ENCODE assay signal across 8 mouse cellular contexts in the genomic region with DNA sequence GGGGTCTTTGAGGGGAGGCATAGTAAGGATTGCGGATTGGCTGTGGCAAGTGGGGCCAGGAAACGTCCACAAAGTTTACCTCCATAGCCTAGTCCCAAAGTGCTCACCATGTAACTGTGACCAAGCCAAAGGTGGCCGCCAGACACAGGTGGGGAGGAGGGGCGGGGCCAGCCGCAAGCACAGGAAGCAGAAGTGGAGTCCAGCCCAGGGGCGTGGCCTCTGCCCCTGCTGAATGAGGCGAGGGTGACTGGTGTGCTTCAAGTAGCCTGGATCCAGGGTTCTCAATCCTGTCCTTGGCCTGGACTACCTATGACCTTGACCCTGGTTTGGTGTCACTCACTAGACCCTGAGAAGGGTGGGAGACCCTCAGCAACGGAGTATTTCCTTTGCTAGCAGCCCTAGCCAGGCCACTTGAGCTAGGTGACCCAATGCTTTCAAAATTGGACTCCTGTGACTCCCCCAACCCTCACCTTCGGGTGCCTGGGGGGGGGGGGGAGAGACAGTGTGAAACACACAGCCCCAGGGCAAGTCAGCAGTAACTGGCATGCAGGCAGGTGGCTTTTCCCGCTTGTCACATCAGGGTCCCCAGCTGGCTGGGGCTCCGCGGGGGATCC. TPM values are rescaled to one million over a fixed set of nuclear protein-coding genes. Genes with fewer than 3 reads are reported as not detected.
DNase-seq lines count a peak whose midpoint lies in the region; ATAC-seq and TF ChIP-seq lines count a peak whose summit lies in the region.

No protein-coding gene starts in this region.

- in situ Hi-C loops in ES-E14 (cut with MboI; ENCODE audit: low sequenced_read_pairs in 2 of 2, unreplicated experiment in 2 of 2): no loop called here

- H3K9ac ChIP-seq in ES-E14 (ENCODE audit: insufficient read depth, low read depth, low read length, poor library complexity, severe bottlenecking): no peak overlapping the region
- H3K9ac ChIP-seq in hindbrain, postnatal 0 days (replicated peaks; ENCODE audit: low read length): no peak overlapping the region
- H3K9ac ChIP-seq in liver, embryonic 13.5 days: peak overlapping the region; percentile 82
- H3K9ac ChIP-seq in midbrain, postnatal 0 days (replicated peaks; ENCODE audit: low read length, poor library complexity, severe bottlenecking): no peak overlapping the region

- intact Hi-C loops in gastrocnemius, adult 2 months (cut with DNase I): no loop called here

- H3K4me3 ChIP-seq in ES-E14 (ENCODE audit: insufficient read depth in 1 of 2, low read depth in 1 of 2, low read length in 2 of 2, poor library complexity in 1 of 2, severe bottlenecking in 1 of 2): peak overlapping the region; percentile 1 to 15; a peak in 2 of 4 replicates
- peak overlapping the region; percentile 98 for H3K4me3 ChIP-seq in gastrocnemius, adult 2 months
- H3K4me3 ChIP-seq in hindbrain, postnatal 0 days (ENCODE audit: low read length): peak overlapping the region; percentile 41; the same call in 1 of the 2 replicates
- H3K4me3 ChIP-seq in liver, embryonic 13.5 days (replicated peaks): peak overlapping the region; percentile 81
- H3K4me3 ChIP-seq in midbrain, postnatal 0 days (ENCODE audit: low read depth, low read length): no peak overlapping the region

- H3K27ac ChIP-seq in ES-E14 (ENCODE audit: insufficient read depth, low read depth, low read length, poor library complexity, severe bottlenecking): peak overlapping the region; percentile 24; the same call in 1 of the 2 replicates
- peak overlapping the region; percentile 99 for H3K27ac ChIP-seq in gastrocnemius, adult 2 months
- H3K27ac ChIP-seq in hindbrain, postnatal 0 days: no peak overlapping the region
- H3K27ac ChIP-seq in liver, embryonic 13.5 days: peak overlapping the region; percentile 80
- H3K27ac ChIP-seq in midbrain, postnatal 0 days (ENCODE audit: low read depth, low read length): no peak overlapping the region

- peak; percentile 85 for DNase-seq in ES-E14 (ENCODE audit: low read depth, low spot score)
- DNase-seq in adrenal gland, postnatal 25 days: peak; percentile 74
- peak; percentile 68 for DNase-seq in gastrocnemius, adult 2 months
- no peak for DNase-seq in hindbrain, postnatal 0 days (ENCODE audit: low spot score)
- DNase-seq in liver, embryonic 13.5 days: peak; percentile 76
- DNase-seq in skeletal muscle tissue, adult 2 months (ENCODE audit: low read depth, low spot score): peak; percentile 33
- DNase-seq in left cerebral cortex, adult 11 months (ENCODE audit: low spot score): no peak
- no peak for DNase-seq in midbrain, postnatal 0 days (ENCODE audit: low spot score)

- H3K4me1 ChIP-seq in ES-E14 (ENCODE audit: control insufficient read depth in 2 of 2, insufficient read depth in 2 of 2, low read length in 2 of 2, poor library complexity in 1 of 2): peaks cover 15 to 42% of the 10 kb centered on the region in 2 experiments
- H3K4me1 ChIP-seq in hindbrain, postnatal 0 days (ENCODE audit: insufficient read depth, low read length): peaks cover 8% of the 10 kb centered on the region; the same call in 1 of the 2 replicates
- peaks cover 63% of the 10 kb centered on the region for H3K4me1 ChIP-seq in liver, embryonic 13.5 days (replicated peaks)
- peaks cover 4% of the 10 kb centered on the region; the same call in 1 of the 2 replicates for H3K4me1 ChIP-seq in midbrain, postnatal 0 days (ENCODE audit: insufficient read depth, low read length)

- peak overlapping the region; percentile 69; the same call in 1 of the 2 replicates for H3K4me2 ChIP-seq in hindbrain, postnatal 0 days (ENCODE audit: low read depth, low read length)
- H3K4me2 ChIP-seq in liver, embryonic 13.5 days: peak overlapping the region; percentile 95
- H3K4me2 ChIP-seq in midbrain, postnatal 0 days (ENCODE audit: low read depth, low read length, poor library complexity, severe bottlenecking): no peak overlapping the region

- no peaks in the 10 kb centered on the region for H3K9me3 ChIP-seq in ES-E14 (ENCODE audit: control insufficient read depth, insufficient read depth, low read depth, low read length)
- no peaks in the 10 kb centered on the region for H3K9me3 ChIP-seq in hindbrain, postnatal 0 days (ENCODE audit: low read length)
- no peaks in the 10 kb centered on the region for H3K9me3 ChIP-seq in liver, embryonic 13.5 days (replicated peaks)
- H3K9me3 ChIP-seq in midbrain, postnatal 0 days (ENCODE audit: low read length): no peaks in the 10 kb centered on the region

- H3K36me3 ChIP-seq in ES-E14 (ENCODE audit: control insufficient read depth, insufficient read depth, low read length, poor library complexity, severe bottlenecking): no peaks in the 10 kb centered on the region
- no peaks in the 10 kb centered on the region for H3K36me3 ChIP-seq in hindbrain, postnatal 0 days (ENCODE audit: insufficient read depth, low read length)
- H3K36me3 ChIP-seq in liver, embryonic 13.5 days: peaks cover 6% of the 10 kb centered on the region
- no peaks in the 10 kb centered on the region for H3K36me3 ChIP-seq in midbrain, postnatal 0 days (ENCODE audit: insufficient read depth, low read length)

- no peak for TF ChIP-seq CTCF in gastrocnemius, adult 2 months (IDR thresholded peaks at IDR 0.05)
- no peak for TF ChIP-seq CTCF in hindbrain, postnatal 0 days (IDR thresholded peaks at IDR 0.05; ENCODE audit: low read depth)
- no peak for TF ChIP-seq CTCF in midbrain, postnatal 0 days (IDR thresholded peaks at IDR 0.05)

- H3K27me3 ChIP-seq in hindbrain, postnatal 0 days (ENCODE audit: insufficient read depth, low read length): peaks cover 30% of the 10 kb centered on the region
- peaks cover 35% of the 10 kb centered on the region for H3K27me3 ChIP-seq in liver, embryonic 13.5 days
- peaks cover 66% of the 10 kb centered on the region for H3K27me3 ChIP-seq in midbrain, postnatal 0 days (ENCODE audit: insufficient read depth, low read length)

- WGBS in hindbrain, postnatal 0 days: 12% methylated on average over 12 of the region's 12 CpGs
- WGBS in liver, embryonic 13.5 days (ENCODE audit: insufficient replicate concordance): 5% methylated on average over 12 of the region's 12 CpGs
- 7% methylated on average over 11 of the region's 12 CpGs for WGBS in midbrain, postnatal 0 days

- ATAC-seq in hindbrain, postnatal 0 days: no peak
- peak; percentile 72 for ATAC-seq in liver, embryonic 13.5 days (ENCODE audit: low read depth)
- ATAC-seq in midbrain, postnatal 0 days (ENCODE audit: low FRiP score): no peak

TF ChIP-seq in ES-E14, 5 proteins besides CTCF, POLR2A, EP300 and RAD21:
- TF ChIP-seq HCFC1 (IDR thresholded peaks at IDR 0.05; ENCODE audit: borderline replicate concordance, insufficient read depth, low read length) (no peak), CHD2 (IDR thresholded peaks at IDR 0.05; ENCODE audit: low read depth, low read length) (no peak), ZC3H11A (IDR thresholded peaks at IDR 0.05; ENCODE audit: borderline replicate concordance, low read depth, low read length) (no peak), ZNF384 (IDR thresholded peaks at IDR 0.05; ENCODE audit: low read depth, low read length) (no peak), MAFK (IDR thresholded peaks at IDR 0.05; ENCODE audit: insufficient read depth, low read depth, low read length) (no peak)

RNA-seq across cellular contexts. Expression of gene Rnf213, which starts 0.8 kb away (rescaled TPM):
- 30.4 and 37.3 TPM in 2 replicates for total RNA-seq in ES-E14 (2012; rRNA removed)
- total RNA-seq in adrenal gland, postnatal 25 days (2021): 36.8 and 46.2 TPM in 2 replicates
- total RNA-seq in gastrocnemius, adult 2 months (2021): 1 to 10 TPM; 4.1 to 6.9 TPM
- 8.7 and 9.0 TPM in 2 replicates for total RNA-seq in hindbrain, postnatal 0 days (2014; rRNA removed)
- 0.94 and 1.5 TPM in 2 replicates for polyA plus RNA-seq in hindbrain, postnatal 0 days (2015; fragmentation: Nextera tagmentation; extraction: Ambion mirVana)
- polyA plus RNA-seq in liver, embryonic 13.5 days (2015; fragmentation: Nextera tagmentation; extraction: Ambion mirVana): 3.1 and 3.2 TPM in 2 replicates
- 6.9 and 9.0 TPM in 2 replicates for total RNA-seq in midbrain, postnatal 0 days (2014; rRNA removed)
- polyA plus RNA-seq in midbrain, postnatal 0 days (2015; fragmentation: Nextera tagmentation; extraction: Ambion mirVana): 0.64 and 0.74 TPM in 2 replicates

RNA-seq across cellular contexts. Expression of gene Slc26a11, which starts 36.8 kb away (rescaled TPM):
- 4.4 and 7.4 TPM in 2 replicates for total RNA-seq in ES-E14 (2012; rRNA removed)
- 9.5 and 13.1 TPM in 2 replicates for total RNA-seq in adrenal gland, postnatal 25 days (2021)
- total RNA-seq in gastrocnemius, adult 2 months (2021): 1 to 10 TPM; 1.9 to 2.8 TPM
- total RNA-seq in hindbrain, postnatal 0 days (2014; rRNA removed): 6.7 and 9.6 TPM in 2 replicates
- polyA plus RNA-seq in hindbrain, postnatal 0 days (2015; fragmentation: Nextera tagmentation; extraction: Ambion mirVana): 5.4 and 5.7 TPM in 2 replicates
- 1.4 and 1.8 TPM in 2 replicates for polyA plus RNA-seq in liver, embryonic 13.5 days (2015; fragmentation: Nextera tagmentation; extraction: Ambion mirVana)
- total RNA-seq in midbrain, postnatal 0 days (2014; rRNA removed): 8.3 and 9.0 TPM in 2 replicates
- polyA plus RNA-seq in midbrain, postnatal 0 days (2015; fragmentation: Nextera tagmentation; extraction: Ambion mirVana): 7.0 and 7.6 TPM in 2 replicates

RNA-seq across cellular contexts. Expression of gene Sgsh, which starts 36.8 kb away (rescaled TPM):
- 3.4 and 4.9 TPM in 2 replicates for total RNA-seq in ES-E14 (2012; rRNA removed)
- 21.6 and 26.9 TPM in 2 replicates for total RNA-seq in adrenal gland, postnatal 25 days (2021)
- 1 to 10 TPM; 2.7 to 3.0 TPM for total RNA-seq in gastrocnemius, adult 2 months (2021)
- total RNA-seq in hindbrain, postnatal 0 days (2014; rRNA removed): 4.8 and 8.5 TPM in 2 replicates
- 5.0 and 6.2 TPM in 2 replicates for polyA plus RNA-seq in hindbrain, postnatal 0 days (2015; fragmentation: Nextera tagmentation; extraction: Ambion mirVana)
- polyA plus RNA-seq in liver, embryonic 13.5 days (2015; fragmentation: Nextera tagmentation; extraction: Ambion mirVana): 2.2 and 2.7 TPM in 2 replicates
- 5.4 and 7.3 TPM in 2 replicates for total RNA-seq in midbrain, postnatal 0 days (2014; rRNA removed)
- polyA plus RNA-seq in midbrain, postnatal 0 days (2015; fragmentation: Nextera tagmentation; extraction: Ambion mirVana): 5.2 and 5.4 TPM in 2 replicates

Comparison
In these comparisons a context has a peak if more than half of its experiments do, and no peak if none do; other contexts are left out.
1. DNase-seq: peak in ES-E14 (single experiment), adrenal gland, postnatal 25 days (single experiment), gastrocnemius, adult 2 months (single experiment), liver, embryonic 13.5 days (single experiment) and skeletal muscle tissue, adult 2 months (single experiment); none in hindbrain, postnatal 0 days (single experiment), left cerebral cortex, adult 11 months (single experiment) and midbrain, postnatal 0 days (single experiment).
2. H3K27ac ChIP-seq: peak in ES-E14 (single experiment), gastrocnemius, adult 2 months (single experiment) and liver, embryonic 13.5 days (single experiment); none in hindbrain, postnatal 0 days (single experiment) and midbrain, postnatal 0 days (single experiment).